In genomic region chr11:81079237-81079636, GRCm38 (mm10) we compare ENCODE assay signal across 23 mouse cellular contexts.
DNase-seq lines count a peak whose midpoint lies in the region; ATAC-seq lines count a peak whose summit lies in the region.
"Had no signal": no experiment of that assay in that cellular context is flagged by ENCODE, and none has a peak within 500 bp of the region (broad histone marks: within the 10 kb centered on the region; RNA-seq: fewer than 3 reads in every experiment).

No protein-coding gene starts in this region.

- ATAC-seq in frontal cortex, adult (ENCODE audit: low TSS enrichment) = peak; percentile 55; the same call in 1 of the 2 replicates
- no peak for ATAC-seq in erythroid progenitor cell, adult 5-6 weeks (replicated peaks; ENCODE audit: low FRiP score, poor library complexity, severe bottlenecking)
- ATAC-seq: forebrain, embryonic 13.5 days; hindbrain, postnatal 0 days; intestine, embryonic 15.5 days; lung, postnatal 0 days; Patski had no signal

- no peak for DNase-seq in frontal cortex, postnatal 10 days (ENCODE audit: low spot score in 2 of 2)
- peak; percentile 21 to 76 for DNase-seq in layer of hippocampus, adult 18-20 months (ENCODE audit: low spot score in 2 of 2)
- DNase-seq in layer of hippocampus, adult 9-10 months (ENCODE audit: low spot score) = no peak
- DNase-seq in right cerebral cortex, adult 18-20 months = peak; percentile 28
- DNase-seq in right cerebral cortex, postnatal 14 days = no peak
- DNase-seq: adrenal gland, postnatal 10 days; cerebellum, adult 11 months; cerebellum, adult 9-10 months; cerebellum, postnatal 36 days; gastrocnemius, postnatal 25 days; heart, adult 18-20 months; heart, postnatal 36 days; kidney, adult 9 months; lung, postnatal 4 days; right cerebral cortex, postnatal 25 days; thymus, postnatal 14 days had no signal

Comparison
In these comparisons a context has a peak if more than half of its experiments do, and no peak if none do; other contexts are left out.
1. DNase-seq: peak in layer of hippocampus, adult 18-20 months (2 of 2) and right cerebral cortex, adult 18-20 months (single experiment); none in frontal cortex, postnatal 10 days (0 of 2), layer of hippocampus, adult 9-10 months (single experiment) and right cerebral cortex, postnatal 14 days (single experiment).